Mouse (Mus musculus) E14TG2a.4 (cell line): ENCODE results near the gene Ptprm.

Experiments used
- H3K27me3 ChIP-seq: 2 replicates; pipeline ENCODE4 v1.6.1; 2014; ENCODE audit warnings: low read length, control low read depth; ENCODE audit not compliant: insufficient read depth
- H3K36me3 ChIP-seq: 2 replicates; pipeline ENCODE4 v1.6.1; 2014; ENCODE audit warnings: low read length, control low read depth; ENCODE audit not compliant: insufficient read depth
- H3K4me1 ChIP-seq: replicated peaks from 2 replicates; pipeline ENCODE4 v1.6.1; 2014; ENCODE audit warnings: low read depth, low read length, control low read depth
- H3K4me3 ChIP-seq: replicated peaks from 2 replicates; pipeline ENCODE4 v1.5.1; 2014; ENCODE audit warnings: mild to moderate bottlenecking, low read length
- H3K9me3 ChIP-seq: 2 replicates; pipeline ENCODE4 v1.6.1; 2014; ENCODE audit warnings: low read length, control low read depth
- CTCF ChIP-seq: conservative IDR thresholded peaks from 2 replicates; pipeline ENCODE4 v1.5.1; 2014; ENCODE audit warnings: low read length
- NANOG ChIP-seq: IDR thresholded peaks from 2 replicates; pipeline ENCODE4 v1.6.1; 2014; ENCODE audit warnings: borderline replicate concordance, low read length, mixed read lengths
- POU5F1 ChIP-seq: IDR thresholded peaks from 2 replicates; pipeline ENCODE4 v1.6.1; 2014; ENCODE audit warnings: low read length, borderline replicate concordance

Ptprm gene

GRCm38 (mm10) chr17:67142183-67142756, 212.0 kb downstream of the Ptprm start:
- no peaks in the 10 kb centered on the region for H3K4me1 ChIP-seq
- H3K4me3 ChIP-seq: no peak overlapping the region
- no peaks in the 10 kb centered on the region for H3K9me3 ChIP-seq
- H3K36me3 ChIP-seq: no peaks in the 10 kb centered on the region
- no peak for TF ChIP-seq CTCF
- TF ChIP-seq POU5F1: no peak
- no peak for TF ChIP-seq NANOG
- no peaks in the 10 kb centered on the region for H3K27me3 ChIP-seq

- no peaks in the 10 kb centered on the region for H3K4me1 ChIP-seq
- TF ChIP-seq CTCF: peak; percentile 88
- no peak for TF ChIP-seq NANOG
- no peaks in the 10 kb centered on the region for H3K9me3 ChIP-seq
- no peaks in the 10 kb centered on the region for H3K36me3 ChIP-seq
- no peaks in the 10 kb centered on the region for H3K27me3 ChIP-seq
- H3K4me3 ChIP-seq: no peak overlapping the region
These were observed 213.8 kb downstream of the Ptprm start for GRCm38 (mm10) chr17:67140502-67140901.

GRCm38 (mm10) chr17:67138981-67139380, 215.3 kb downstream of the Ptprm start:
- Histone ChIP-seq H3K4me3 (no peak overlapping the region), H3K27me3 (peaks cover 3% of the 10 kb centered on the region; the same call in 1 of the 2 replicates), H3K9me3 (no peaks in the 10 kb centered on the region), H3K4me1 (no peaks in the 10 kb centered on the region), H3K36me3 (no peaks in the 10 kb centered on the region)
- no peak for TF ChIP-seq NANOG
- no peak for TF ChIP-seq POU5F1
- no peak for TF ChIP-seq CTCF

- Histone ChIP-seq H3K9me3 (no peaks in the 10 kb centered on the region), H3K4me3 (no peak overlapping the region), H3K4me1 (no peaks in the 10 kb centered on the region), H3K27me3 (peaks cover 3% of the 10 kb centered on the region; the same call in 1 of the 2 replicates), H3K36me3 (no peaks in the 10 kb centered on the region)
- TF ChIP-seq CTCF: no peak
- TF ChIP-seq NANOG: no peak
- TF ChIP-seq POU5F1: no peak
These were observed 217.4 kb downstream of the Ptprm start for GRCm38 (mm10) chr17:67136876-67137275.

- Histone ChIP-seq H3K9me3 (no peaks in the 10 kb centered on the region), H3K4me3 (no peak overlapping the region), H3K27me3 (peaks cover 3% of the 10 kb centered on the region; the same call in 1 of the 2 replicates), H3K4me1 (no peaks in the 10 kb centered on the region), H3K36me3 (no peaks in the 10 kb centered on the region)
- TF ChIP-seq NANOG: no peak
- no peak for TF ChIP-seq POU5F1
- TF ChIP-seq CTCF: no peak
These were observed 217.8 kb downstream of the Ptprm start for GRCm38 (mm10) chr17:67136421-67136820.

GRCm38 (mm10) chr17:67134235-67134634, 220.0 kb downstream of the Ptprm start:
- H3K27me3 ChIP-seq: peaks cover 3% of the 10 kb centered on the region; the same call in 1 of the 2 replicates
- no peak for TF ChIP-seq CTCF
- TF ChIP-seq POU5F1: no peak
- no peak for TF ChIP-seq NANOG
- no peaks in the 10 kb centered on the region for H3K9me3 ChIP-seq
- H3K36me3 ChIP-seq: no peaks in the 10 kb centered on the region
- no peak overlapping the region for H3K4me3 ChIP-seq
- no peaks in the 10 kb centered on the region for H3K4me1 ChIP-seq

GRCm38 (mm10) chr17:67133440-67134103, 220.7 kb downstream of the Ptprm start:
- H3K9me3 ChIP-seq: no peaks in the 10 kb centered on the region
- H3K36me3 ChIP-seq: no peaks in the 10 kb centered on the region
- no peak overlapping the region for H3K4me3 ChIP-seq
- no peaks in the 10 kb centered on the region for H3K4me1 ChIP-seq
- TF ChIP-seq NANOG: no peak
- no peak for TF ChIP-seq POU5F1
- no peak for TF ChIP-seq CTCF
- peaks cover 3% of the 10 kb centered on the region; the same call in 1 of the 2 replicates for H3K27me3 ChIP-seq

GRCm38 (mm10) chr17:67133026-67133425, 221.2 kb downstream of the Ptprm start:
- Histone ChIP-seq H3K4me1 (no peaks in the 10 kb centered on the region), H3K4me3 (no peak overlapping the region), H3K27me3 (peaks cover 3% of the 10 kb centered on the region; the same call in 1 of the 2 replicates), H3K36me3 (no peaks in the 10 kb centered on the region), H3K9me3 (no peaks in the 10 kb centered on the region)
- TF ChIP-seq POU5F1: no peak
